Mouse (Mus musculus): ENCODE data around the gene Gm9573.

The Gm9573 gene

GRCm38 (mm10) chr17:35593786-35594185 is 32.7 kb downstream of the Gm9573 start:
- DNase-seq: no peak

DNA sequence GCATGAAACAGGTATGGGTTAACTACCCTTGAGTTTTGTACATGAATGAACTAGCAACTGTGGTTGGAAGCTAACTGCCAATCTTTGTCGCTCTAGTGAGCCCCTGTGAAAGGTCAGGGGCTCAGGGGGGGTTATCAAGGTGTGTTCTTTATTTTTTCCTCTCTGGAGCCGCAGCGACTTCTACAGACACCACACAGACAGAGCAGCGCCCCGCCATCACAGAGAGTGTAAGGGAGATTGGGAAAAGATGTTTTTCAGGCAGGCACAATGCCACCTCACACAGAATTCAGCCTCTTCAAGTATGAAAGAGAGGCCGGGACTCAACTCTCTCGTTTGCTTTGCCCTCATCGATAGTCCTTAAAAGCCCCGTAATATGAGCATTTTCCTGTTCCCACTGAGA is 34.3 kb downstream of the Gm9573 start:
- DNase-seq: no peak

DNA sequence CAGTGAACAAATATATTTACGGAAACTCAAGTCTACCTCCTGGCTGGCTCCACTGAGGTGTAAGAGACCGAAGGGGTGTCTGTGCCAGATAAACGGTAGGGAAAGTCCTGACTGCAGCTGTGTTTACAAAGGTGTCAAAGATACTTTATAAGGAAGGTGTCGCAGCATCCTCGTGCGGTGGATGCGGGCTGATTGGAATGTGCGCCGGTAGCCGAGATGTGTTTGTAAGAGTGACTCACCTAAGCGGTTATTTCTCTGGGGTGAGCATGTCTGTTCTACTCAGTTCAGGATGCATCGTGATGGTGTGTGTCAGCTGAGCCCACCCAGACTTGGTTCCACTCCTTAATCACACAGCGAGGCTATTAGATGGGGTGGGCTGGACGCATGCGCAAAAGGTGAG is 34.7 kb downstream of the Gm9573 start:
- DNase-seq: no peak

- no peak for DNase-seq
Observed at GRCm38 (mm10) chr17:35591219-35591578, 35.2 kb downstream of the Gm9573 start.

- peak in 1 of 2 experiments; percentile 67 for DNase-seq
Observed at GRCm38 (mm10) chr17:35590410-35591218, 35.8 kb downstream of the Gm9573 start.

DNA sequence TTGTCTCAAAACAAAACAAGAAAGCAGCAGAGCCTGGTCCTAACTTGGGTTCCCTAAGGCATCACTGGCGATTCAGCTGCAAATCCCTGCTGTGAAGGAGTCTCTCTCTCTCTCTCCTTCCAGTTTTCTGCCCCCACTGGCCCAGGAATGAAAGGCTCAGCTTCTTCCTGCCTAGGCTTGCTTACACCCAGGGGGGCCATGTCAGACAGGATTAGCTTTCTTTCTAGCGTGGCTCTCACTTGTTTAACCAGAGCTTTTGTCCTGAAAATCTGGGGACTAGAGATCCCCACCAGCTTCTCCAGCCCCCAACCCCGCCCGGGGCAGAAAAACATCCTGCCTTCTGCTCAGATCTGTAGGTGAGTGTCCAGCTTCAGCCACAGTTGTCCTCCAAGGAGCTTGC is 38.0 kb downstream of the Gm9573 start:
- DNase-seq: no peak

- no peak for DNase-seq
Observed at GRCm38 (mm10) chr17:35587291-35587690, 39.1 kb downstream of the Gm9573 start.

DNA sequence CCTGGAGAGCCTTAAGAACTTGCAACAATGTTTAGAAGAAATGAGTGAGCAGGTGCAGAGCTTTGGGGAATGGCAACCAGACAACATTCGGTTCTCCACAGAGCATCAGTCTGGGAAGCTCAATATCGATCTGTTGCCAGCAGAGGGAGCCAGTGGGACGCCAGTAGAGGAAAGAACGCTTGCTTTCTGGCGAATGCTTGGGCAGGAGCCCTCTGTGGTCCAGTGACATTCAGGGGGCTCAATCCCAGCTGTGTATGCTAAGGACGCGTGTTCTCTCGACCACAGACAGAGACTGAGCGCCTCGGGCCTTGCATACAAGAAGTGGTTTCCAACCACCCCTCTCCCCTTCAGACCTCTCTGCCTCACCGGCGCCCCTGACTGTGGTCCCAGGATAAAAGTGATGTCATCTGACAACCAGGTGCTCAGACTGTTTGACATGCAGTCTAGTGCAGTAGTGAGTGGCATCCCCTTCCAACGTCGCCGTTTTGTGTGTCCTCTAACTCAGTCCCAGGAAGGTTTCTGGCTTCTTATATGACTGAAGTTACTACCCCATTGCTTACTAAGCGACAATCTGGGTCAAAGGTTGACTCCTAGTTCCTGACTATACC is 42.0 kb downstream of the Gm9573 start:
- DNase-seq: peak; percentile 16 to 69

DNA sequence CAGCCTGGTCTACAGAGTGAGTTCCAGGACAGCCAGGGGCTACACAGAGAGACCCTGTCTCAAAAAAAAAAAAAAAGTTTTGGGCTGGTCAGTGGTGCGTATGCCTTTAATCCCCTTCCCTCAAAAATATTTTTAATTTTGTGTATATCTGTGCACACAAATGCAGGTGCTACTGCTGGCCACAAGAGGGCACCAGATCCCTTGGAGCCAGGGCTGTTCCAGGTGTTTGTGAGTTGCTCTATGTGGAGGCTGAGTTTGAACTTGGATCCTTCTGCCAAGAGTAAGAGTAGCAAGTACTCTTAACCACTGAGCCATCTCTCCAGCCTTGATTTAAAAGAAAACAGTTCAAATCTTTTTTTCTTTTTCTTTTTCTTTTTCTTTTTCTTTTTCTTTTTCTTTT is 43.5 kb downstream of the Gm9573 start:
- no peak for DNase-seq

GRCm38 (mm10) chr17:35578211-35578610 is 48.2 kb downstream of the Gm9573 start:
- peak; percentile 35 to 78 for DNase-seq

DNA sequence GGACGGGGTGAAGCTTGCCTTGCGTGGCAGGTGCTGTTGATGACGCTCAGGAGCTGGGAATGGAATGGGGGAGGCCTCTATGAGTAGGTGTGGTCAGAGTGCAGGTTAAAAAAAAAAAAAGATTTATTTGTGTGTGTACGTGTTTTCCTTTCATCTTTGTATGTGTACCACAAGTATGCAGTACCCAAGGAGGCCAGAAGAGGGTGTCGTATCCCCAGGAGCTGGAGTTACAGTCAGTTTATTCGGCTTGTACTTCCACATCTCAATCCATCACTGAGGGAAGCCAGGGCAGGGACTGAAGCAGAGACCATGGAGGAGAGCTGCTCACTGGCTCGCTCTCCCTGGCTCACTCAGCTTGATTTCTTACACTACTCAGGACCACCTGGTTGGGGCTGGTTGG is 55.0 kb downstream of the Gm9573 start:
- no peak for DNase-seq

DNA sequence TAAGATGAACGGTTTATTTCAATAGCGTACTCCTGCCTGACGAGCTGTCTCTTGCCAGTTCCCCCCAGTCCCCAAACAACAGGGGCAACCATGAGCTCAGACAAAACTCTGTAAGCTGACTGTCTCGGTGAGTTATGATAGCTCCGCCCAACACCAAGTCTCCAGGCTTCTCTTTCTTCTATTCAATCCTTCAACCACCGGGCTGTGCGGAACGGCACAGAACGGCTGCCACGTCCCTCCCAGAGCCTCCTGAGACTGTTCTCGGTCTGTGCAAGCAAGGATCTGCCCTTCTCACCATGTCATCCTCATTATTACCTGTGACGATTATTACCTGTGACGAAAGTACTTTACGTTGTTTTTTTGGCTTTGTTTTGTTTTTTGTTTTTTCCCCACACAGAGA is 55.6 kb downstream of the Gm9573 start:
- no peak for DNase-seq

DNA sequence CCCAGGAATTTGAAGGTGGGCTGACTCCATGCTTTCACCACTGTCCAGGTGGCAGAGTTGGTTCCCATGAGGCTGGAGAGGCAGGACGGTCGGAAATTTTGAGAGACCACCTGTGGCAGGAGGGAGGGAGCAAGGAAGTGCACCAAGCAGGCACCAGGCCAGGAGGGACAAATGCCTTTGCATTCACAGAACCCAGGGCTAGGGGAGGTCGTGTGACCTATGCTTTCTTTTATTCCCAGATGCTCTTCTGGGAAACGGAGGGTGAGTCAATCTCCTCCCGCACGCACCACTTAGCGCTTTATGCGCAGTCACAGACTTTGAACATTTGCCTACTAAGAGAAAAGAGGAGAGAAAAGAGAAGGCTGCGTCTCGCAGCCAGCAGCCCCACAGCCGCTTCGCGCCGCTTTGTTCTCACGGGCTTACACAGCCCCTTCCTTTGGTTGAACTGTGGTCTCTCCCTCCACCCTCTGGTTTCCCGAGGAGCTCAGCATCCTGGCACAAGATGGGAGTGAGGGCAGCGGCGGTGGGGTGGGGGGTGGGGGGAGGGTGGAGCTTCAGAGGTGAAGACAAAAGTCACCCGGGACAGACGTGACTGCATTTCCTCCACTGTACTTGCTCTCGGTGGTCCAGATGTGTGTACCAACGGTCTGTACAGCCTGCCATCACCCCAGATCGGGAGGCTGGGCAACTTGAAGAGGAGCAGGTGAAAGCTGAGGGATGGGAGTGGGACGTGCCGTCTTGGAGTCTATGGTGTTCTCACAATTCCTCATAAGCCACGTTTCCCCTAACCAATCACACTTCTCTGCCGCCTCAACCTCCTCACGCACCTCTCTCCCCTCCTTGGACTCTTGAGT is 57.1 kb downstream of the Gm9573 start:
- no peak for DNase-seq

All from spleen, adult 18-20 months (tissue).